Mouse (Mus musculus) heart, postnatal 4 days (tissue): Measurements from ENCODE around the gene Qser1. TPM values are rescaled to one million over a fixed set of nuclear protein-coding genes. Genes with fewer than 3 reads are reported as not detected.
"Not testable (repeated sequence)": the region's sequence is repeated elsewhere in the genome, so short reads cannot be mapped to it uniquely, and the experiment has no call there.

Source experiments
- DNase-seq: peaks from one replicate; pipeline ENCODE4 v3.0.0; 2021
- total RNA-seq, 2 experiments: library from RNA; stranded (reverse); gene quantifications; 2 replicates each; pipeline ENCODE4 v1.2.3; 2021

Qser1 gene
- 10 to 100 TPM; 30.7 to 30.8 TPM for total RNA-seq

- no peak for DNase-seq
These were observed at the start of gene Qser1 for GRCm38 (mm10) chr2:104816371-104816827. Gene Qser1 (minus strand): TSS chr2:104816760.

GRCm38 (mm10) chr2:104864176-104864860 is 47.8 kb upstream of the Qser1 start:
- no peak for DNase-seq

GRCm38 (mm10) chr2:104860426-104860825 is 43.9 kb upstream of the Qser1 start:
- no peak for DNase-seq

- no peak for DNase-seq
These were observed 42.5 kb upstream of the Qser1 start for GRCm38 (mm10) chr2:104859060-104859459.

GRCm38 (mm10) chr2:104858083-104858482 is 41.5 kb upstream of the Qser1 start:
- DNase-seq, result not testable (repeated sequence)

- no peak for DNase-seq
These were observed 39.7 kb upstream of the Qser1 start for GRCm38 (mm10) chr2:104856218-104856617.

- no peak for DNase-seq
These were observed 39.2 kb upstream of the Qser1 start for GRCm38 (mm10) chr2:104855732-104856131.

- DNase-seq, result no peak
These were observed 38.3 kb upstream of the Qser1 start for GRCm38 (mm10) chr2:104854836-104855235.

GRCm38 (mm10) chr2:104852546-104852945 is 36.0 kb upstream of the Qser1 start:
- DNase-seq, result no peak

- no peak for DNase-seq
These were observed 35.1 kb upstream of the Qser1 start for GRCm38 (mm10) chr2:104851686-104852085.

GRCm38 (mm10) chr2:104849991-104850359 is 33.4 kb upstream of the Qser1 start:
- DNase-seq, result no peak

GRCm38 (mm10) chr2:104849276-104849990 is 32.9 kb upstream of the Qser1 start, which contains the start of gene Prrg4:
Gene Prrg4 (minus strand): TSS chr2:104849876.
- DNase-seq, result peak; percentile 80

GRCm38 (mm10) chr2:104848235-104849161 is 31.9 kb upstream of the Qser1 start:
- no peak for DNase-seq

GRCm38 (mm10) chr2:104847645-104848044 is 31.1 kb upstream of the Qser1 start:
- DNase-seq, result peak; percentile 32

GRCm38 (mm10) chr2:104846638-104847414 is 30.3 kb upstream of the Qser1 start:
- DNase-seq, result no peak

- DNase-seq, result no peak
These were observed 26.0 kb upstream of the Qser1 start for GRCm38 (mm10) chr2:104842559-104842958.

GRCm38 (mm10) chr2:104841736-104842135 is 25.2 kb upstream of the Qser1 start:
- no peak for DNase-seq

GRCm38 (mm10) chr2:104840974-104841373 is 24.4 kb upstream of the Qser1 start:
- no peak for DNase-seq

- no peak for DNase-seq
These were observed 15.9 kb upstream of the Qser1 start for GRCm38 (mm10) chr2:104832486-104832885.

GRCm38 (mm10) chr2:104826191-104826590 is 9.6 kb upstream of the Qser1 start:
- no peak for DNase-seq

GRCm38 (mm10) chr2:104818763-104819162 is 2.2 kb upstream of the Qser1 start:
- not testable (repeated sequence) for DNase-seq
